Comparison of ENCODE assay signal across 15 mouse cellular contexts in genomic region chr8:9295046-9295445, GRCm38 (mm10).
"Had no signal": no experiment of that assay in that cellular context is flagged by ENCODE, and none has a peak within 500 bp of the region (broad histone marks: within the 10 kb centered on the region; RNA-seq: fewer than 3 reads in every experiment).

No protein-coding gene starts in this region.

- DNase-seq: kidney, postnatal 25 days; layer of hippocampus, adult 9-11 months; liver, postnatal 0 days; lung, postnatal 14 days; lung, postnatal 4 days; midbrain, embryonic 14.5 days; thymus, adult 18-20 months; thymus, postnatal 14 days; thymus, postnatal 4 days had no signal

- H3K4me1 ChIP-seq: limb, embryonic 15.5 days had no signal

- H3K9me3 ChIP-seq: limb, embryonic 15.5 days had no signal

- ATAC-seq: liver, postnatal 0 days had no signal

- H3K4me3 ChIP-seq: layer of hippocampus, adult 2 months; limb, embryonic 15.5 days had no signal

- H3K4me2 ChIP-seq: limb, embryonic 15.5 days; liver, embryonic 11.5 days; midbrain, embryonic 11.5 days had no signal

- H3K27me3 ChIP-seq: limb, embryonic 15.5 days had no signal

- H3K36me3 ChIP-seq: limb, embryonic 15.5 days had no signal

- H3K9ac ChIP-seq: limb, embryonic 15.5 days; liver, embryonic 14.5 days; liver, postnatal 0 days had no signal

- H3K27ac ChIP-seq: kidney, postnatal 0 days; layer of hippocampus, adult 2 months; limb, embryonic 15.5 days; liver, embryonic 14.5 days had no signal
